Mouse (Mus musculus): ENCODE results near the gene 1700010B08Rik. TPM values are rescaled to one million over a fixed set of nuclear protein-coding genes. Genes with fewer than 3 reads are reported as not detected.
"Not testable (repeated sequence)": the region's sequence is repeated elsewhere in the genome, so short reads cannot be mapped to it uniquely, and the experiment has no call there.

Gene 1700010B08Rik
- polyA plus RNA-seq, 1 experiment: 0.05 TPM

- peak; percentile 24 for TF ChIP-seq POLR2AphosphoS2 (IDR thresholded peaks at IDR 0.05; ENCODE audit: insufficient read length, low read depth)
- TF ChIP-seq MYOD1 (IDR thresholded peaks at IDR 0.05; ENCODE audit: control insufficient read depth in 1 of 3, insufficient read length in 2 of 3, low read depth in 2 of 3): peak; percentile 61 to 83 (median 70)
- TF ChIP-seq REST (IDR thresholded peaks at IDR 0.05; ENCODE audit: insufficient read depth, insufficient read length): no peak
- peak in 2 of 3 experiments; percentile 52 to 75 for TF ChIP-seq MYOG (IDR thresholded peaks at IDR 0.05; ENCODE audit: control insufficient read depth in 1 of 3, insufficient read depth in 1 of 3, insufficient read length in 2 of 3, low read depth in 2 of 3)
- no peak overlapping the region for H3K4me2 ChIP-seq (ENCODE audit: low read depth)
- H3K27me3 ChIP-seq (ENCODE audit: control insufficient read depth, insufficient read depth, insufficient read length): no peaks in the 10 kb centered on the region
- no peak overlapping the region for H3K4me3 ChIP-seq
- no peaks in the 10 kb centered on the region for H3K79me2 ChIP-seq (ENCODE audit: control insufficient read depth, insufficient read depth)
- no peak overlapping the region for H3ac ChIP-seq (ENCODE audit: control insufficient read depth, insufficient read length)
- peaks cover 29% of the 10 kb centered on the region for H3K36me3 ChIP-seq (ENCODE audit: control insufficient read depth, insufficient read depth)
Measured at GRCm38 (mm10) chr2:173705827-173706551, 13.2 kb upstream of the 1700010B08Rik start.

- not testable (repeated sequence) for H3K4me2 ChIP-seq (ENCODE audit: low read depth); H3K79me2 ChIP-seq (ENCODE audit: control insufficient read depth, insufficient read depth); H3K27me3 ChIP-seq (ENCODE audit: control insufficient read depth, insufficient read depth, insufficient read length); H3K4me3 ChIP-seq; H3ac ChIP-seq (ENCODE audit: control insufficient read depth, insufficient read length)
- H3K36me3 ChIP-seq (ENCODE audit: control insufficient read depth, insufficient read depth): peaks cover 17% of the 10 kb centered on the region
Measured at GRCm38 (mm10) chr2:173707626-173708025, 11.6 kb upstream of the 1700010B08Rik start.

DNA sequence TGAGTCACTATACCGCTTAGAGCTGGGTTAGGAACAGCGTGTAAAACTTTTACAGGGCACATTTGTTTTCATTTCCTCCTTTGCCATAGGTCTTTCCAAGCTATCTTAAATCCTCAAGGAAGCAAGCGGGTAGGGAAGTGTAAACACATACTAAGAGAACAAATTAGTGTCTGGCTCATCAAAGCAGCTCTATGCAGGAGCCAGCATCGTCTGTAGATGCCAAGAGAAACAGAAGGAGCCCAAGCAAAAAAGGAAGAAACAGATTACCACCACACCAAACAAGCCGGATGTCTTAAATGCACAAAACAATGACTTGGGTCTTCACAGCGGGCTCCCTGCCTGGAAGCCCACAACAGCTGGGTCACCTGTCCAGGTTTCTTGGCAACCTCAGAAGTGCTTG, 9.0 kb upstream of the 1700010B08Rik start:
- Histone ChIP-seq H3ac (ENCODE audit: control insufficient read depth, insufficient read length) (no peak overlapping the region), H3K79me2 (ENCODE audit: control insufficient read depth, insufficient read depth) (no peaks in the 10 kb centered on the region), H3K36me3 (ENCODE audit: control insufficient read depth, insufficient read depth) (peaks cover 7% of the 10 kb centered on the region), H3K27me3 (ENCODE audit: control insufficient read depth, insufficient read depth, insufficient read length) (no peaks in the 10 kb centered on the region), H3K4me2 (ENCODE audit: low read depth) (no peak overlapping the region), H3K4me3 (no peak overlapping the region)
- TF ChIP-seq TCF3 (IDR thresholded peaks at IDR 0.05; ENCODE audit: insufficient read length, low read depth): no peak

GRCm38 (mm10) chr2:173712656-173713055, 6.6 kb upstream of the 1700010B08Rik start:
- Histone ChIP-seq H3ac (ENCODE audit: control insufficient read depth, insufficient read length) (no peak overlapping the region), H3K4me3 (no peak overlapping the region), H3K79me2 (ENCODE audit: control insufficient read depth, insufficient read depth) (no peaks in the 10 kb centered on the region), H3K27me3 (ENCODE audit: control insufficient read depth, insufficient read depth, insufficient read length) (no peaks in the 10 kb centered on the region), H3K36me3 (ENCODE audit: control insufficient read depth, insufficient read depth) (peaks cover 7% of the 10 kb centered on the region), H3K4me2 (ENCODE audit: low read depth) (no peak overlapping the region)
- TF ChIP-seq MAX (IDR thresholded peaks at IDR 0.05; ENCODE audit: low read depth) (no peak), MYOD1 (IDR thresholded peaks at IDR 0.05; ENCODE audit: control insufficient read depth in 1 of 3, insufficient read length in 2 of 3, low read depth in 2 of 3) (peak in 1 of 3 experiments; percentile 60), USF1 (IDR thresholded peaks at IDR 0.05; ENCODE audit: low read depth) (no peak), REST (IDR thresholded peaks at IDR 0.05; ENCODE audit: insufficient read depth, insufficient read length) (no peak), E2F4 (IDR thresholded peaks at IDR 0.05; ENCODE audit: insufficient read depth) (no peak), POLR2AphosphoS2 (IDR thresholded peaks at IDR 0.05; ENCODE audit: insufficient read length, low read depth) (no peak), TCF12 (IDR thresholded peaks at IDR 0.05; ENCODE audit: insufficient read depth, poor library complexity, severe bottlenecking) (no peak), CEBPB (IDR thresholded peaks at IDR 0.05; ENCODE audit: insufficient read depth, poor library complexity, severe bottlenecking) (no peak), MYOG (IDR thresholded peaks at IDR 0.05; ENCODE audit: control insufficient read depth in 1 of 3, insufficient read depth in 1 of 3, insufficient read length in 2 of 3, low read depth in 2 of 3) (peak in 1 of 3 experiments; percentile 64), SRF (IDR thresholded peaks at IDR 0.05; ENCODE audit: control insufficient read depth, insufficient read length, low read depth) (no peak)

- Histone ChIP-seq H3K79me2 (ENCODE audit: control insufficient read depth, insufficient read depth) (no peaks in the 10 kb centered on the region), H3K27me3 (ENCODE audit: control insufficient read depth, insufficient read depth, insufficient read length) (no peaks in the 10 kb centered on the region), H3K4me2 (ENCODE audit: low read depth) (no peak overlapping the region), H3K36me3 (ENCODE audit: control insufficient read depth, insufficient read depth) (peaks cover 4% of the 10 kb centered on the region), H3K4me3 (no peak overlapping the region), H3ac (ENCODE audit: control insufficient read depth, insufficient read length) (no peak overlapping the region)
- TF ChIP-seq MYOG (IDR thresholded peaks at IDR 0.05; ENCODE audit: control insufficient read depth in 1 of 3, insufficient read depth in 1 of 3, insufficient read length in 2 of 3, low read depth in 2 of 3) (no peak), SRF (IDR thresholded peaks at IDR 0.05; ENCODE audit: control insufficient read depth, insufficient read length, low read depth) (no peak), REST (IDR thresholded peaks at IDR 0.05; ENCODE audit: insufficient read depth, insufficient read length) (no peak), CEBPB (IDR thresholded peaks at IDR 0.05; ENCODE audit: insufficient read depth, poor library complexity, severe bottlenecking) (no peak)
Measured at GRCm38 (mm10) chr2:173713241-173713640, 6.0 kb upstream of the 1700010B08Rik start.

- Histone ChIP-seq H3K4me3 (no peak overlapping the region), H3K4me2 (ENCODE audit: low read depth) (no peak overlapping the region), H3ac (ENCODE audit: control insufficient read depth, insufficient read length) (no peak overlapping the region), H3K36me3 (ENCODE audit: control insufficient read depth, insufficient read depth) (no peaks in the 10 kb centered on the region), H3K27me3 (ENCODE audit: control insufficient read depth, insufficient read depth, insufficient read length) (no peaks in the 10 kb centered on the region), H3K79me2 (ENCODE audit: control insufficient read depth, insufficient read depth) (no peaks in the 10 kb centered on the region)
- TF ChIP-seq E2F4 (IDR thresholded peaks at IDR 0.05; ENCODE audit: insufficient read depth) (no peak), TCF12 (IDR thresholded peaks at IDR 0.05; ENCODE audit: insufficient read depth, poor library complexity, severe bottlenecking) (no peak), CEBPB (IDR thresholded peaks at IDR 0.05; ENCODE audit: insufficient read depth, poor library complexity, severe bottlenecking) (no peak), MYOD1 (IDR thresholded peaks at IDR 0.05; ENCODE audit: control insufficient read depth in 1 of 3, insufficient read length in 2 of 3, low read depth in 2 of 3) (no peak), MAX (IDR thresholded peaks at IDR 0.05; ENCODE audit: low read depth) (no peak), POLR2AphosphoS2 (IDR thresholded peaks at IDR 0.05; ENCODE audit: insufficient read length, low read depth) (no peak), TCF3 (IDR thresholded peaks at IDR 0.05; ENCODE audit: insufficient read length, low read depth) (no peak), USF1 (IDR thresholded peaks at IDR 0.05; ENCODE audit: low read depth) (no peak), SRF (IDR thresholded peaks at IDR 0.05; ENCODE audit: control insufficient read depth, insufficient read length, low read depth) (no peak), MYOG (IDR thresholded peaks at IDR 0.05; ENCODE audit: control insufficient read depth in 1 of 3, insufficient read depth in 1 of 3, insufficient read length in 2 of 3, low read depth in 2 of 3) (no peak)
Measured at GRCm38 (mm10) chr2:173714620-173715218, 4.5 kb upstream of the 1700010B08Rik start.
